Mouse (Mus musculus) midbrain, postnatal 0 days (tissue): ENCODE results near the gene Helz. TPM values are rescaled to one million over a fixed set of nuclear protein-coding genes. Genes with fewer than 3 reads are reported as not detected.
"Not testable (repeated sequence)": the region's sequence is repeated elsewhere in the genome, so short reads cannot be mapped to it uniquely, and the experiment has no call there.

Source experiments
- ATAC-seq: fragments of 200-750 bp; cut with Nextera tagmentation; 2 replicates; pipeline ENCODE4 v1.8.0; 2017; ENCODE audit warnings: moderate number of reproducible peaks, mild to moderate bottlenecking, moderate TSS enrichment, moderate library complexity; ENCODE audit not compliant: low FRiP score
- DNase-seq: peaks from one replicate; pipeline ENCODE4 v3.0.0-alpha.2; 2015; ENCODE audit warnings: low spot score
- H3K27ac ChIP-seq: fragments of 300-500 bp; sonication (generic); 2 replicates; pipeline ENCODE4 v1.5.1; 2014; ENCODE audit warnings: low read depth, mild to moderate bottlenecking, low read length, mixed read lengths
- H3K27me3 ChIP-seq: fragments of 300-500 bp; sonication (generic); 2 replicates; pipeline ENCODE4 v1.6.1; 2014; ENCODE audit warnings: low read length, control low read depth, mixed read lengths; ENCODE audit not compliant: insufficient read depth
- H3K36me3 ChIP-seq: fragments of 300-500 bp; sonication (generic); 2 replicates; pipeline ENCODE4 v1.6.1; 2014; ENCODE audit warnings: low read length, control low read depth, mixed read lengths; ENCODE audit not compliant: insufficient read depth
- H3K4me1 ChIP-seq: fragments of 300-500 bp; sonication (generic); 2 replicates; pipeline ENCODE4 v1.6.1; 2014; ENCODE audit warnings: mild to moderate bottlenecking, control low read depth, antibody characterized with exemption, low read length, mixed read lengths; ENCODE audit not compliant: insufficient read depth
- H3K4me2 ChIP-seq: fragments of 300-500 bp; sonication (generic); 2 replicates; pipeline ENCODE4 v1.6.1; 2014; ENCODE audit warnings: low read depth, mild to moderate bottlenecking, low read length, mixed read lengths; ENCODE audit not compliant: poor library complexity, severe bottlenecking
- H3K4me3 ChIP-seq: fragments of 300-500 bp; sonication (generic); 2 replicates; pipeline ENCODE4 v1.5.1; 2014; ENCODE audit warnings: low read depth, mild to moderate bottlenecking, low read length, moderate library complexity
- H3K9ac ChIP-seq: fragments of 300-500 bp; sonication (generic); replicated peaks from 2 replicates; pipeline ENCODE4 v1.6.1; 2014; ENCODE audit warnings: mild to moderate bottlenecking, low read length, moderate library complexity, mixed read lengths; ENCODE audit not compliant: poor library complexity, severe bottlenecking
- H3K9me3 ChIP-seq: fragments of 300-500 bp; sonication (generic); 2 replicates; pipeline ENCODE4 v1.6.1; 2016; ENCODE audit warnings: low read length, control low read depth
- CTCF ChIP-seq: IDR thresholded peaks from 2 replicates; pipeline ENCODE4 v1.5.1; 2016; ENCODE audit warnings: antibody characterized with exemption, mild to moderate bottlenecking
- WGBS: fragments of 180-500 bp; shearing (Covaris S2); extraction: QIAGEN DNeasy Blood & Tissue Kit; methylation state at CpG from one replicate; pipeline ENCODE4 v1.1.7; 2014; 5-methylcytosine and 5-hydroxymethylcytosine counted together
- polyA plus RNA-seq: library from polyadenylated mRNA; unstranded; fragments of >200 nt; fragmentation: Nextera tagmentation; extraction: Ambion mirVana; gene quantifications from 2 replicates; pipeline ENCODE4 v1.2.1, GENCODE M21; 2015
- total RNA-seq: library from RNA; depleted of rRNA; stranded (reverse); fragments of >200 nt; gene quantifications from 2 replicates; pipeline ENCODE4 v1.2.3, GENCODE M21; 2014

Helz gene
- total and polyA plus RNA-seq, 2 experiments from 2014 or later, result 8.9 to 15.9 TPM

DNA sequence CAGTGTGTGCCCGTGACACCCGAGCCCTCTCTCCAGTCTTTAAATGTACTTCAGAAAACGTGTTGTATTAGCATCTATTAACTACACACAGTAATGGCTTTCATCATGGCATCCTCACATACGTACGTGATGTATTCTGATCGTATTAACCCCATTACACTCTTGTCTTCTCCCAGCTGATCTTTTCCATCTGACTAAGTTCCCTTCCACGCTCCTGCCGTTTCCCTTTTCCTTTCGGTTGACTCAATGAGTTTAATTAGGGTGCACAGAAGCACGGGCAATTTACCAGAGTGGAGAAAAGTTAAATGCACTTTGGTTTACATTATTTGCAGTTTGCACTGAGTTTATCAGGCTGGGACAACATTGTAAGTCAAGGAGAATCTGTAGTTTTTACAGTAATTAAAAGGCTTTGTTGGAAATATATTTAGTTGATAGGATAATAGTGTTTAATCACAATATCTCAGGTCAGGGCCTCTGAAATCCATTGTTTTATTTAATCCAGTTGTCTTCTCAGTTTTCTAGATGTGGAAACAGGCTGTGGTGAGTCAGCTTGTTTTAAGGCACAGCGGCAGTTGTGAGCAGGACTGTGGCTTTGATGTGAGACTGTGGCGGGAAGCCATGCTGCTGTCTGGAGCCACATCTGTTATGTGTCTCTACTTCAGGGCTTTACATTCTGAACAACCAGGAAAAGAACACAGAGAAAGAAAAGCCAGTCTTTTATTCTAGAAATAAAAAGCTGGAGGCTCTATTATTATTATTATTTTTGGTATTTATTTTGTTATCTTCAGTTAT, 37.1 kb downstream of the Helz start:
- H3K9me3 ChIP-seq, result no peaks in the 10 kb centered on the region
- no peak overlapping the region for H3K9ac ChIP-seq
- WGBS, result 67% methylated on average over 12 of the region's 12 CpGs
- H3K36me3 ChIP-seq, result 0 out of 2 replicates have a peak, but pooled peaks cover 4% of the 10 kb centered on the region
- DNase-seq, result no peak
- no peak overlapping the region for H3K27ac ChIP-seq
- no peak for TF ChIP-seq CTCF
- no peak overlapping the region for H3K4me3 ChIP-seq
- H3K4me1 ChIP-seq, result no peaks in the 10 kb centered on the region
- H3K4me2 ChIP-seq, result no peak overlapping the region
- no peaks in the 10 kb centered on the region for H3K27me3 ChIP-seq
- ATAC-seq, result no peak

- H3K4me1 ChIP-seq, DNase-seq: not testable (repeated sequence)
Observed at GRCm38 (mm10) chr11:107586129-107586528, 38.4 kb downstream of the Helz start.

GRCm38 (mm10) chr11:107587141-107587540, 39.4 kb downstream of the Helz start:
- Histone ChIP-seq H3K4me3 (no peak overlapping the region), H3K9ac (no peak overlapping the region), H3K9me3 (no peaks in the 10 kb centered on the region), H3K36me3 (no peaks in the 10 kb centered on the region), H3K27me3 (no peaks in the 10 kb centered on the region), H3K27ac (no peak overlapping the region), H3K4me2 (no peak overlapping the region), H3K4me1 (no peaks in the 10 kb centered on the region)
- DNase-seq (no peak), ATAC-seq (no peak)
- TF ChIP-seq CTCF, result no peak
- 93% methylated on average over 7 of the region's 7 CpGs for WGBS

More at GRCm38 (mm10) chr11:107586129-107586528, 38.4 kb downstream of the Helz start:
- H3K36me3 ChIP-seq, H3K4me3 ChIP-seq, H3K27ac ChIP-seq, H3K9me3 ChIP-seq, H3K4me2 ChIP-seq, H3K27me3 ChIP-seq, H3K9ac ChIP-seq, ATAC-seq: not testable (repeated sequence)
- 81% methylated on average over 5 of the region's 5 CpGs for WGBS

DNA sequence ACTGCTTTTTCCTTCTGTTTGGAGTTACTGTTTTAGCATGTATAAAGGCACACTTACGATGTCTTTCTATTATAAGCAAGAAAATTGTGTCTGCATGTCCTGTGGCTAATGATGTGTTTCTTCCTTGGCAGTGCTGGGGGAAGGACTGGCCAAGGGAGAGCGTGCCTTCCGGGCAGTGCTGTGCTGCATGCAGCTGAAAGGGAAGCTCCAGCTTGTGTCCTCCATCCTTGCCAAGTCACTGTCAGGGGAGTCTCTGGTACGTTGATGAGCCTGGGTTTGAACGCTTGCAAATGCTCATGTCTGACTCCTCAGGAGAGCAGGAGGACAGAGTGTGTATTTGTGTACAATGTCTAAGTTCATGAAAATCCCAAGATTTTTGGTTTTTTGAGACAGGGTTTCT, 44.8 kb downstream of the Helz start:
- H3K27me3 ChIP-seq, result no peaks in the 10 kb centered on the region
- no peak for ATAC-seq
- DNase-seq, result peak; percentile 42

DNA sequence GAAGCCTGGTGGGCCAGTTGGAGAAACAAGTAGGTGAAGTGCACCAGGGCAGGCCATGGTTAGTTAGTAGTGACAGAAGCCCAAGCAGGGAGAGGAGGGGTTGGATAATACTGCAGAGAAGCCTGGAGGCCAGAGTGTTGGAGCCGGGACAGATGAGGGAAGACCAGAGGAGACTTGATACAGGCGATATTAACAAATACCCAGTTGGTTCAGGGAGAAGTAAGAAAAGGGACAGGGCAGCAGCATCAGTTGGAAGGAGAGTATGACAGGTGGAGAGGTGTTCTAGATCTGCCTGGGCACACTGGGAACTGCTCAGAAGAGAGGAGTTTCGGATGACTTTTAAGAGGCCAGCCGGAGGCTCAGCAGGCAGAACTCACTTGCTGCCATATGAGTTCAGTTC, 49.7 kb downstream of the Helz start:
- no peak overlapping the region for H3K27ac ChIP-seq
- no peak for TF ChIP-seq CTCF
- H3K4me1 ChIP-seq, result no peaks in the 10 kb centered on the region
- DNase-seq, result no peak
- peaks cover 29% of the 10 kb centered on the region for H3K36me3 ChIP-seq
- H3K9me3 ChIP-seq, result no peaks in the 10 kb centered on the region
- no peak overlapping the region for H3K4me2 ChIP-seq
- H3K4me3 ChIP-seq, result no peak overlapping the region
- H3K9ac ChIP-seq, result no peak overlapping the region
- H3K27me3 ChIP-seq, result no peaks in the 10 kb centered on the region
- ATAC-seq, result no peak
- 96% methylated on average over 4 of the region's 4 CpGs for WGBS

More for the DNA sequence above, 44.8 kb downstream of the Helz start:
- 86% methylated on average over 5 of the region's 5 CpGs for WGBS
- Histone ChIP-seq H3K4me2 (no peak overlapping the region), H3K36me3 (0 out of 2 replicates have a peak, but pooled peaks cover 8% of the 10 kb centered on the region), H3K4me1 (no peaks in the 10 kb centered on the region), H3K27ac (no peak overlapping the region), H3K4me3 (no peak overlapping the region), H3K9ac (no peak overlapping the region), H3K9me3 (no peaks in the 10 kb centered on the region)
- no peak for TF ChIP-seq CTCF

- no peak for ATAC-seq
- H3K27ac ChIP-seq, result no peak overlapping the region
- no peak for DNase-seq
Observed at GRCm38 (mm10) chr11:107605694-107606093, 58.0 kb downstream of the Helz start.

More at GRCm38 (mm10) chr11:107605694-107606093, 58.0 kb downstream of the Helz start:
- Histone ChIP-seq H3K9ac (no peak overlapping the region), H3K36me3 (peaks cover 22% of the 10 kb centered on the region), H3K4me2 (no peak overlapping the region), H3K27me3 (no peaks in the 10 kb centered on the region), H3K4me3 (no peak overlapping the region), H3K4me1 (no peaks in the 10 kb centered on the region), H3K9me3 (no peaks in the 10 kb centered on the region)
- 93% methylated on average over 7 of the region's 7 CpGs for whole genome bisulfite sequencing
- TF ChIP-seq CTCF, result no peak
